Mouse (Mus musculus) kidney, postnatal 4 days (tissue): Measurements from ENCODE around the gene Gm20388.
A peak's percentile ranks its signal among the peaks of the same experiment; 100 is the strongest.

Experiments
- DNase-seq, 2 experiments: peaks; one replicate each; pipeline ENCODE4 v3.0.0; 2021; ENCODE audit warnings: mixed read lengths in 2 of 2

The Gm20388 gene

GRCm38 (mm10) chr8:122897200-122897599 lies 2986.6 kb downstream of the Gm20388 start:
- DNase-seq, result no peak

DNA sequence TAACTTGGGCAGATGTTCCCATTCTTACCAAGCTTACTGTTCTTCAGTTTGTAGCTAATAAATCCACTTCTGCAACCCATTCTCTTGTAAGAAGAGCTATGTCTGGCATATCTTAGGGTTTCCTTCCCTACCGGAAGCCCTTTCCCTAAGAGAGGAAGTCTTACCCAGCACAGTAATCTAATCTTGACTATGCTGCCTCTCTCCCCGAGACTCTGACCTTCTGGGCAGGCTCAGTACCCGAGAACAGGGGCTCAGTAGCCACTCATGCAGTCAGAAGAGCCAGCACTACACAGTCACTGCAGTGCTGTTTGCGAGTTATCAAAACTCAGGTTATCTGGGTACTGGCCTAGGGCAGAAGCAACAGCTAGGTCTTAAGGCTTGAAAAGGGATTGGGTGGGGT lies 2987.4 kb downstream of the Gm20388 start:
- no peak for DNase-seq

DNA sequence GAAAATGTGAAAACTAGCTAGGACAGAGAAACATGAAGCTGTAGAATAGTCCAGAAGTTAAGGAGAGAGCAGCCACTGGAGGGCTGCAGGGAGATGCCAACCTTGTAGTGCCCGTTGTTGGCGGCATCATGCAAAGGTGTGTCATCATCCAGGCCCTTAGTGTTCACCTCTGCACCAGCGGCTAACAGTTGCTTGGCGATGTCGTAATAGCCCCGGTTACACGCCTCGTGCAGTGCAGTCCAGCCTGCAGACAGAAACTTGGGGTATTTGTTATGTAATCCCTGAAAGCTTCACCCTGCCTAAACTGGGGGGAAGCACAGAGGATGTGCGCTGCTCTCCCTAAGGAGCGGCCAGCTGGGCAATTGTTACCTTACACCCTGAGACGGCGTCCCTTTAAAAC lies 2987.8 kb downstream of the Gm20388 start:
- DNase-seq, result no peak

GRCm38 (mm10) chr8:122899085-122899484 lies 2988.4 kb downstream of the Gm20388 start:
- no peak for DNase-seq

DNA sequence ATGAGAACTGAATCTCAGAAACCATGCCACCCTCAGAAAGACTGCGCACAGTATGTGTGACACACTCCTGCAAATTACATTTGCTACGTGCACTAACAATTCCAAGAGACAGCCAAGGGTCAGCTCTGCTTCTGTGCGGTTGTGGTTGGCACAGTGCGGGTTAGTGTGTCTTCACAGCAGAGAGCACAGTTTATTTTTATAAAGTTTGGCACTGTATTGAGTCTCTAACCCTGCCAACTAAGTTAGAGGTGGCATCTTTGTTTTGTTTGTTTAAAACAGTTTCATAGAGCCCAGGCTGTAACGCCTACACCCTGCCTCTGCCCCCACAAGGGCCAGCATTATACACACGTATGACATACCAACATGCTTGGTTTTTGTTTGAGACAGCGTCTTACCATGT lies 2990.8 kb downstream of the Gm20388 start:
- DNase-seq, result no peak

DNA sequence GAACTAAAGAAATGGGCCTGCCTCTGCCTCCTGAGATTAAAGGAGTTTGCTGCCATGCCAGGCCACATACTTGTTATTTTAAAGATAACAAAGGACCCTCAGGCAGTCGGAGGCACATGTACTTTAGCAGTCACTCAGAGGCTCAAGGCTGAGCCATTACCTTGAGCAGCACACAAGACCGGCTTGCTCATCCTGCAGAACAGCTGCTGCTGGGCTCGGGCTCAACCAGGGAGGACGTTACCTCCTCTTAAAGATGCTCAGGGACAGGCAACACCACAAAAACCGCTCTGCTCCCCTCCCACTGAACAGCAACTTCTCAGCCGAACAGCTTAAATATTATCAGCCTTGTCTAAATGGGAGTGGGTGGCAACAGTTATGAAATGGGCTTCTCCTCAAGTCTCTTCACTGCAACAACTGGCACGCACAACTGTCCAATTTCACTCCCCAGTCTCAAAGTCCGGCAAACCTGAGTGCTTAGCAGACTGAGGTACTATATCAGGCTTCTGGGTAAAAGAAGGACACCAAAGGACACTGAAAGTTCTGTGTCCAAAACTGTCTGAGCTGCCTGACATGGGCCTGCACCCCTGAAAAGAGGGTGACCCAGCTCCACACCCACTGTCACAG lies 2991.4 kb downstream of the Gm20388 start:
- DNase-seq, result no peak

- no peak for DNase-seq
Measured at GRCm38 (mm10) chr8:122902581-122902980, 2991.9 kb downstream of the Gm20388 start.

GRCm38 (mm10) chr8:122903002-122903401 lies 2992.4 kb downstream of the Gm20388 start:
- DNase-seq, result no peak

DNA sequence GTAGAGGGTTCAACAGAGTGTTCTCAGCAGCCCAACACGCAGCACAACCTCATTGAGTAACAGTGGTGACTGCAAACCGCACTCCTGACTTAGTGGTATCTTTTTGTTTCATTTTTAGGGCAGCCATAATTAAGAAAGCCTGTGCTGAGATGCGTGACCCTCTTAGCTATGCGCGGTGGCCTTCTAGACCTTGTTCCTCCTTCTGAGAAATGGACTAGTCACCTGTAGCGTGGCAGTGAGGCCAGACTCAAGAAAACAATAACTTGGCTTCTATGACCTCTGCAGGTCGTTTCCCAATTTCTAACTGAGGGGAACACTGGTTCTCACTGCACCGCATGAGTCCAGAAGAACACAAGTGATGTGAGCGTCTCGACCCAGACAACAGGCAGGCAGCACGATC lies 2993.9 kb downstream of the Gm20388 start:
- DNase-seq, result no peak

DNA sequence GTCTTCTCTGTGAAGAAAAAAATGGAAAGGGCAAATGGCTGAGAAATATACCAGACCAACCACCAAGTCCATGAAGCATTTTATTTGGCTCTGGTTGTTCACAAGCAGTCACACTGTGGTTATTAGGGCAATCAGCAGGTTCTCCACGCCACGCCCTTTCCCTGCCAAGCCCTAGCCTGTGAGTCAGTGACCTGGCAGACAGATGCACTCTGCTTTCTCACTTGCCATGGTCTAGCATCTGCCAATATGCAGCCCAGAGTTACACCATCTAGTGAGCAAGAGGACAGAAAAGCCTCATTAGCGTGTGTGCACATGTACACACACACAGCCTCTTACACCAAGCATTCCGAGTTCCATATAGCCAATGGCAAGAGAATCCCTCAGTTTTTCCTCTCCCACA lies 2994.7 kb downstream of the Gm20388 start:
- no peak for DNase-seq

- DNase-seq, result peak; percentile 81 to 85
Measured at GRCm38 (mm10) chr8:122906463-122907021, 2995.9 kb downstream of the Gm20388 start.

DNA sequence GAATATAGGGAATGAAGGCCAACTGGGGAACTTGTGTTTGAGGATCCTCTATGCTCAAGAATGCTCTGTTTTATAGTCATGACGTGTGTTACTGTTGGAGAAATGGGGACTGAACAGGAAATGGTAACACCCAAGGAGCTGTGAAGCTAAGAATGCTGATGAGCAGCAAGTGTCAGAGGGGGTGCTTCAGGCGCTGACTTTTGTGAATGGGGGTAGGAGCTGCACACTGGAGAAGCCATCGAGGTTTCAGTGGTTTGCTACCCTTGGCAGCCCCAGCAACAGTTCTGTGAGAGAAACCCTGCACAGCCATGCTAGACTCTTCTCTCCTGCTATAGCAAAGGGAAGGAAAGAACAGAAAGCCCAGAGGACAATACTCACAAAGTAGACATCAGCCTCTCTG lies 3001.5 kb downstream of the Gm20388 start:
- DNase-seq, result no peak

DNA sequence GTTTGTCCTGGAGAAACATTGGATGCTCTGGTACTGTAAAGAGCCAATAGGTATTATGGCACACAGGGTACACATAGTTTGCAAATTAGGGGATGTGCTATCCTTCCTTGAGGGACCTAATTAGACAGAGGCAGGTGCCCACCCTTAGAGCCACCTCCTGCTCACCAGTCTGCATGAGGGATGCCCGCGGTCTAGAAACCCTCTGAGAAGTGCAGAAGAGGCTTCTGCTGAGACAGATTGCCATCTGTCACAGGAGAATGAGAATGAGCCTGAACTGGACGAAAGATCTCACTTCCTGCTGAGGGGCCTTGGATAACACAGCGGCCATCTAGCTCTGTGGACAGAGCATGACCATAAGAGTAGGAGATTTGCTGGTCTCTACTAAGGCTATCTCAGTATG lies 3002.2 kb downstream of the Gm20388 start:
- no peak for DNase-seq

GRCm38 (mm10) chr8:122916766-122917165 lies 3006.1 kb downstream of the Gm20388 start:
- no peak for DNase-seq

GRCm38 (mm10) chr8:122917531-122918392 lies 3007.1 kb downstream of the Gm20388 start:
- DNase-seq, result peak; percentile 52 to 67

DNA sequence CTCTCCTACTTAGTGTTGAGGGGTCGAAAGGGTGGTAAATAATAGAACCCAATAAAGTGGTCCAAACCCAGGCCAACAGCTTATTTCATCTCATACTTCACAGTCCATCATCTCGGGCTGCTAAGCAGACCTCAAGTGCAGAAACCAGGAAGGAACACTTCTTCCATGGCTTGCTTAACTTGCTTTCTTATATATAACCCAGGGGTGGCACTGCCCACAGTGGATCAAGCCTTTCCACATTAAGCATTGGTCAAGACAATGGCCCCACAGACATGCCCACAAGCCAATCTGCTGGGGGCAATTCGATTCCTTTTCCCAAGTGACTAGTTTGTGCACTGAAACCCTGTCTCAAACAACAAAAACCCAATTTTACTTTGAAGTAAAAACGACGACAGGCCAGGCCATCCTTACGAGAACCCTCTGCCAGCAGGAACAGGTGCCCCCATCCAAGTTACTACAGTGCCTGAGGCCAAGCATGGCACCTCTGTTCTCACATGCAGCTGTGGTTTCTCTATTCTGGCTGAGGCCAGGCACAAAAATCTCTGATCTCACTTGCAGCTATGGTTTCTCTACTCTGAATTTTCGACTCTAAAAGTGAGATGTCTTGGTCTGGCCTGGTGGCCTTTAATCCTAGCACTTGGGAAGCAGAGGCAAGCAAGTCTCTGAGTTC lies 3007.9 kb downstream of the Gm20388 start:
- no peak for DNase-seq

GRCm38 (mm10) chr8:122920890-122921289 lies 3010.2 kb downstream of the Gm20388 start:
- no peak for DNase-seq

DNA sequence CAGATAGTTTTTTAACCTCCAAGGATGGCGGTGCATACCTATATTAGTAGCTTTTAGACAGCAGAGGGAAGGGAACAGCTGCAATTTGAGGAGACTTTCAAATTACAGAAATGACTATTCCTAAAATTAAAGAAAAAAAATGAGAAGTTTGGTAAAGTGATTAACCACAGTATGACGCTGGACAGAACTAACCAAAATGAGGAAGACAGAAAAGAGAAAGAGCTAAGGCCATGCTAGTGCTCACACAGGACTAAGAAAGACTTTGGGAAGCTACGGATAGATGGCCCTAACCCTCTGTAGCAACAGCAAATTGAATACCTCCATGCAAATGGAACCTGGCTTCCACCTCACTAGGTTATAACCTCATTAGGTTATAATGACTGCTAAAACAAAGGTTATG lies 3012.3 kb downstream of the Gm20388 start:
- DNase-seq, result no peak

GRCm38 (mm10) chr8:122923431-122924090 lies 3012.9 kb downstream of the Gm20388 start:
- DNase-seq, result no peak

GRCm38 (mm10) chr8:122924091-122924490 lies 3013.4 kb downstream of the Gm20388 start:
- DNase-seq, result no peak

- no peak for DNase-seq
Measured at GRCm38 (mm10) chr8:122925939-122926722, 3015.5 kb downstream of the Gm20388 start.

GRCm38 (mm10) chr8:122926782-122927181 lies 3016.1 kb downstream of the Gm20388 start:
- DNase-seq, result peak in 1 of 2 experiments; percentile 25
